Mouse (Mus musculus): ENCODE results near the gene Rad51ap1. TPM values are rescaled to one million over a fixed set of nuclear protein-coding genes. Genes with fewer than 3 reads are reported as not detected.

Rad51ap1 gene
- 1 to 10 TPM; 1.4 to 3.9 (median 2.7) TPM for total RNA-seq (2022)

DNA sequence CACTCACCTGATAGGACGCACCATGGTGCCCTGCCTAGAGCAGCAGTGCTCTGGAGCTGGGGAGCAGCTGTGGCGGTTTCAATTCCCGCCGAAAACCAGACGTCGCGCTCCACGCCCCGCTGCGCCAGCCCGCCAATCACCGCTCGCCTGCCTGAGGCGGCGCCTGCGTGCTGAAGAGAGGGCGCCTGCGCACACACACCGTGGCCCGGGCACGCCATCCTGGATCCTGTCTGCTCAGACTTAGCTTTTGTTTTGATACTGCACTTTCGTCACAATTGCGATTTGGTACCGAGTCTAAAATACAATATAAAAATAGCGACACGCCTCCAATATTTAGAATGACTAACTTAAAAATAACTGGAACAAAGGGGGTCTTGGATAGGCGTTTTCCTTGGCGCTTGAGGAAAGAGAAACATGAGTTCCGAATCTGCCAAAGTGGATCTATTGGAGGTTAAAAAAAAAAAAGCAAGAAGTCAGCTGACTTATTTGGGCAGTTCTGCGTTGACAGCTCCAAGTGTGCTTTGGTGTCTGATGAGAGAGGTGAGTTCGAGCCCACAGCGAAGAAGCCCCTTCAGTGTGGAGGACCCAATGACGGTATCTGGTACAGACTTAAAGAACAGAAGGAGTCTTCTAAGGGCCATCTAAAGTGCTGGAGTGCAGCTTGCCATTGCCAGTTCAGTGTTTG, at the start of gene Rad51ap1, which contains the start of gene D6Wsu163e:
TSS of gene Rad51ap1 (minus strand) at position 101 of the 685 bp plus-strand sequence.
TSS of gene D6Wsu163e (plus strand) at position 476 of the 685 bp plus-strand sequence.
- DNase-seq (ENCODE audit: low spot score in 2 of 2): peak; percentile 89 to 95

DNA sequence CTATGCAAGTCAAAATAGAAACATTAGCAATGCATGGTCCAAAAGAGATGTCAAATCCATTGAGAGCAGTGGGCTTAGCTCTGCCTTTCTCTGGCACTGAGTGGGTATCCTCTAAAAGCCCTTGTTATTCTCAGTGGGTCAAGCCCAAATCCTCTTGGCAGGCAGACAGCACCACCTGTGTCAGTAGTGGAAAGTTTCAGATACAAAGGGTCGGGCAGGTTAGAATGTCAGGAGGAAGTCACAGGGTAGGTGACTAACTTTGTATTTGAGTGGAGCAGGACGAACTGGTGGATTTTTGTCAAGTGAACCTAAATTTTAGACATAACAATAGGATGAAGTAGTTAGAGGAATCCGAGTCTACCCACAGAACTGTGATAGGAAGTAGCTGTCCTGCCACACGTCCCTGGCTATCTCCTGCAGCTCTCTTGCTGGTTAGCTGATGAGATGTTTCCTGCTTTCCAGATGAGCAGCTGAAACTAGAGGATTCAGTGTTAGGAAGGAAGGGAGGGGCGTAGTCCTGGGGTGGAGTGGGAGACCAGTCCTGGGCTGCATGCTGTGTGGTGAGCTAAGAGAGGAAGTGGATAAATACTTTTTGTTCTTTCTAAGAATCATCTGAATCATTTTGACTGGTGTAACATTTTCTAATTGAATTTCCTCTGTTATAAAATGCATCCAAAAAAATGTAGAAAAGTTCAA, 42.3 kb upstream of the Rad51ap1 start:
- DNase-seq (ENCODE audit: low spot score in 2 of 2): no peak

DNA sequence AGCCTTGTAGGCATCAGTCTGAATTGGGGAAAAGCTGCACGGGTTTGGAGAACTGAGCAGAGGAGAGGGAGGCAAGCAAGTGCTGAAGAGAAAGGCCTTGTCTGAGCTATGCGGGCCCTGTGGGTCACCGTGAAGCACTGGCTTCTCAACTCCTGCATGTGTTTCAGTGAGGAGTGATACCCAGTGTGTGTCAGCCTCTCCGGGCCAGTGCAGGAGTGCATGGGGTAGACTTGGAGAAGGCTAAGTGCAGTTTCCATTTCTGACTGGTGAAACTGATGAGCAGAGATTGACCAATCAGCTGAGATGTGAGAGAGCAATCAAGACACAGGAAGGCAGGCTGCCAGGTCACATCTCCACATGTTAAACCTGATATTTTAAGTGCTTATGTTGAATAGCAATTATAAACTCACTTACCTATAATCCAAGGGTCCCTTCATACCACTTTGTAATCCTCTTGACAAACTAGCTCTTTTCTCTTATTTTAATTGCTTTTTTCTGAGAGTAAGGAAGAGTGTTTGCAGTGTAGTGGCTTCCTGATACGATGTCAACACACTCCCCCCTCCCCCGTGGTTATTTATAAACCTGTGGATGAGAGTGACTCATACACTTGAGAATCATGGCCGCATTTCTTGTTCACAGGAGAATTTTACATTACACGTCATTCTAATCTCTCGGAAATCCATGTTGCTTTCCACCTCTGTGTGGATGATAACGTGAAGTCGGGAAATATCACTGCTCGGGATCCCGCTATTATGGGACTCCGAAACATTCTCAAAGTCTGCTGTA, 27.0 kb upstream of the Rad51ap1 start:
- no peak for DNase-seq (ENCODE audit: low spot score in 2 of 2)

DNA sequence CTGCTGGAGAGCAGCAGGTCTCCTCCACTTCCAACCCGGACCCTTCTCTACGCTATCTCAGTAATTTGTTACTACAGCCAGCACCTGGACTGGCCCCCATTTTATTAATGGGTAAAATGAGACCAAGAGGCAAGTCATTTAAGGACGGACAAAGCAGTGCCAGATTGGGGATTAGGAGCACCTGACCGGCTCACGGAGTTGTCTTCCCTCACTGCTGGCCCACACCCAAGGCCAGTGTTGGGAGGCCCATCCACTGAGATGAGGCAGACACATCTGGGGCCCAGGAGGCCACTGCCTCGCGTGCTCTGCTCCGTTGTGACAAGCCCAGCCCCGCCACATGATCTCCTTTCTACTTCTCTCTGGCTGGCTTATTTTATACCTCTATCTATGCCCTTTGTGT, 24.0 kb upstream of the Rad51ap1 start:
- DNase-seq (ENCODE audit: low spot score in 2 of 2): no peak

DNA sequence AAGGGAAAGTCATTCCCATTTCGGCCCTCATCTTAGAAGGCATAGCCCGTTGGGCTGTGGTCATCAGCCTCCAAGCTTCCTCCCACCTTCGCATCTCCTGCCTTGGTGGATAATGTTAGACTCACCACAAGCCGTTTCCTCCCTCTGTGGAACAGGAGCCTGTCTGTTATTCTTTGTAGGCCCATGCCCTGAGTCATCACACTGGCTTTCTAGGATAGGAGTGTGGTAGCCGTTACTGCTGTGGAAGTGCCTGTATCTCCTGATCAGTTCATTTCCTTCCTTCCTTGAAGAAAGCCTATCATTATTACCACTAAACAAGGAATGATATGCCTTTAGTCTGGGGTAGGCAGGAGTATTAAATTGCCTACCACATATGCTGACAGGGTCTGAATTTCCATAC, 23.3 kb upstream of the Rad51ap1 start:
- no peak for DNase-seq (ENCODE audit: low spot score in 2 of 2)

DNA sequence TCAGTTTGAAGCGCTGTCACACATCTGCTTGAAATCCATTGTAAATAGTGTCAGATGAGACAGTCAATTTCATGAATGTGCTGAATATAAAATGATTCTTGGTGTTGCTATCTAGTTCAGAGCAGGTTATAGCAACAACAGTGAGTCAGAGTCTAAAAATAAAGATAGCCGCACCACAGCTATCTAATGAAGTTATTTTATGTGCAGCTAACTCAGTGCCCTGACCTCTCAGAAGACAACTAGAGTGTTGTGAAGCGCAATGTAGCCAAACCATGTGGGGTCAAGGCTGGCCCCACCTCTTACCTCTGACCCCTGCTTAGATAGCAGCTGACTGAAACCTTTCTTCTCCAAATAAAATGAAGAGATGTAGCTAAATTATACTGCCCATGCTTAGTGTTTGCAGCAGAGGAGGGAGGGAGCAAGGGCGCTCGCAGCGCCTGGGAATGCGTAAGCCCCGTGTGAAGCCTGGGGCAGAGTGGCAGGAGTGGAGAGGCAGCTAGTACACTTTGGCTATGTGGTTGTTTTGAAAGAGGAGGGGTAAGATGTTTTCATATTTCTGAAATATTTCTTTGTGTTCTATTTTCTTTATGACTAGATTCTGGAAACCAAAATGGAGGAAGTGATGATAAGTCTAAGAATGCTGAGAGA, 22.1 kb upstream of the Rad51ap1 start:
- no peak for DNase-seq (ENCODE audit: low spot score in 2 of 2)

DNA sequence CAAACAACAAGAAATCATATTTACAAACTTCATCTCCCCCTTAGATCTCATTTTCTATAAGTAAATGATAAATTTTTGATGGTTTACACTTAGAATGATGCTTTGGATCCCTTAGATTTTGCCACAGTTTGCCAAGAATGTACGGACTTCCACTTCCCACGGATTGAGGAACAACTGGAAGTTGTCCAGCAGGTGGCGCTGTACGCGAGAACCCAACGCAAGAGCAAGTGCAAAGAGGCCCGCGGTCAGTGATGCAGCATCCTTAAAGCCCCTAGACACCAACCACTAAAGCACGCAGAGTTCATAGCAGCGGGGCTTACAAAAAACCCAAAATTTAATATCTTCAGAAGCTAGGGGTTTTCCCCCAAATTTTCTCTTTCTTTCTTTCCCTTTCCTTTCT, 16.3 kb upstream of the Rad51ap1 start:
- DNase-seq (ENCODE audit: low spot score in 2 of 2): peak; percentile 24 to 78

DNA sequence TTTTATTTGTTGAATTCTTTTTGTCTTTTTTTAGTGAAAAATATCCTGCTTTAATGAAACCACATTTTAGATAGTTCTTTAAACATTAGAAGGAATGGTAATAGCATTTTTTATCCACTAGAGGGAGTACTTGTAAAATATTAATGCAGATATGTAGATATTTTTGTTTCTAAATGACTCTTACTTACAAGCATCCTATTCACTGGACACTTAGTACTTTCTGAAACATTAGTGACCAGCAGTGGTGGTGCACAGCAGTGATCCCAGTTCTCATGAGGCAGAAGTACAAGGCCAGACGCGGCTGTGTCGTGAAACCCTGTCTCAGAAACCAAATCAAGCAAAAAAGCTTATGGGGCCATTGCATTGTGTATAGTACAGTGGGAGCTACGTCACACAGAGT, 8.9 kb upstream of the Rad51ap1 start:
- no peak for DNase-seq (ENCODE audit: low spot score in 2 of 2)

DNA sequence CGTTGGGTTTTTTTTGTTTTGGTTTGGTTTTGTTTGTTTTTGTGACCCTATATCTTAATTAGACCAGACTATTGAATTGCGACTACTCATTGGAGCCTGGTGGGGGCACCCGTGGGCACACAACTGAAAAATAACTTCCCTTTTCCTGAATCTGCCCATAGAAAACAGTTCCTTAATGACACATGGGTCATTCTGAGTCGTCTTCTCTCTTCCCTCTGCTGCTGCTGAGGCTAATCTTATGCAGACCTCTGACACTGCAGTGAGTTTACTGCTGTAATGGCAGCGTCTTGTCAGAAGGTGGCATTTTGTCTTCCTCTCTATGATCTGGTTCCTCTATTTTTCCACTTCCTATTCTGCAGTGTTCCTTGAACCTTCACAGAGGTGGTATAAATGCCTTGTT, 1.1 kb upstream of the Rad51ap1 start:
- no peak for DNase-seq (ENCODE audit: low spot score in 2 of 2)

DNA sequence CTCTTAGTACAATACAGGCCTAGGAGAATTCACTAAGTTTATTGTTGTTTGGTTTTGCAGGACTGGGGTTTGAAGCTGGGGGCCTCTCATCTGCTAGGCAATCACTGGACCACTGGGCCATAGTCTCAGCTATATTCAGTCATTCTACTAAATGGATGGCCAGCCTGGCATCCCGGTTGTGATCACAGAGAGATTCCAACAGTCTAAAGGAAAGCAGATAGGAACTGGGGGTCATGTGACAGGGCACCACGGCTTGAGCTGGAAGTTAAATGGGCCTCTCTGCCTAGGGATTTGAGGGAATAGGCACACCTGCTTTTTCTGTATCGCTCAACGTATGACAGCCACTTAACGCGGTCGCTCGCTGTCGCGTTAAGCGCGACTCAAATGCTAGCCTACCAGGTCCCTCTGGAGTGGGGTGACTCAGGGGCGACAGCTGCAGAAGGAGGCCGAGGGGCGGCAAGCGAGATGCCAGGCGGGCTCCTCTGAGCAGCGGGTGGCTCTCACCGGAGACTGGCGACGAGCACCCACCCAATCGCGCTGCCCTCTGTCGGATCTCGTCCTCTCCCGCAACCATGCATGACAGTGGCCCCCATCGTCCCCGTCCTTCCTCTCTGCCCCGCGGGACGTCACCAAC, 417 bp downstream of the Rad51ap1 start:
- no peak for DNase-seq (ENCODE audit: low spot score in 2 of 2)

DNA sequence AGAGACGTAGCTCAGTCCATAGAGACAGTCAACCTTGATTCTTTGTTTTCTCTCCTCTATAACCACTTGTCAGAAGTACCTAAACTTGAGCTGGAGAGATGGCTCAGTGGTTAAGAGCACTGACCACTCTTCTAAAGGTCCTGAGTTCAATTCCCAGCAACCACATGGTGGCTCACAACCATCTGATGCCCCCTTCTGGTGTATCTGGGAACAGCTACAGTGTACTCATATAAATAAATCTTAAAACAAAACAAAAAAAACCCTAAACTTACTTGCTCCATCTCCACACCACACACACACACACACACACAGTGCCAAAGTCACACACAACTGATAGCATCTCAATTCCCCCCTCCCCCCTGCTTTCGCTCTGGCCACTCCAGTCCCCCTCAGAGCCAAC, 1.3 kb downstream of the Rad51ap1 start:
- no peak for DNase-seq (ENCODE audit: low spot score in 2 of 2)

DNA sequence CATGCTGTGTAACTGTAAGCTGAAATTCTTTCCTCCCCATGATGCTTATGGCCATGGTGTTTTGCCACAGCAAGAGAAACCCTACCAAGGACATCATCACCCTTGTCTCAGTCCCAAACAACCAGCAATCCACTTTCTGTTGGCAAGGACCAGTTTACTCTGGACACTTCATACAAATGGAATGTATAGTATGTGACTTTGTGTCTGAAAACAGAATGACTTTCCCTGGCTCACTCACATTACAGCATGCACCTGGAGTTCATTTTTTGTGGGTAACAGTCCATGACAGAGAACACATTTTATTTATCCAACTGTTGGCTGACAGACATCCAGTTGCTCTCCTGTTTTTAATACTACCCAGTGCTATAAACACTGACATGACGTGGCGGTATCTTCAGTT, 6.5 kb downstream of the Rad51ap1 start:
- no peak for DNase-seq (ENCODE audit: low spot score in 2 of 2)

DNA sequence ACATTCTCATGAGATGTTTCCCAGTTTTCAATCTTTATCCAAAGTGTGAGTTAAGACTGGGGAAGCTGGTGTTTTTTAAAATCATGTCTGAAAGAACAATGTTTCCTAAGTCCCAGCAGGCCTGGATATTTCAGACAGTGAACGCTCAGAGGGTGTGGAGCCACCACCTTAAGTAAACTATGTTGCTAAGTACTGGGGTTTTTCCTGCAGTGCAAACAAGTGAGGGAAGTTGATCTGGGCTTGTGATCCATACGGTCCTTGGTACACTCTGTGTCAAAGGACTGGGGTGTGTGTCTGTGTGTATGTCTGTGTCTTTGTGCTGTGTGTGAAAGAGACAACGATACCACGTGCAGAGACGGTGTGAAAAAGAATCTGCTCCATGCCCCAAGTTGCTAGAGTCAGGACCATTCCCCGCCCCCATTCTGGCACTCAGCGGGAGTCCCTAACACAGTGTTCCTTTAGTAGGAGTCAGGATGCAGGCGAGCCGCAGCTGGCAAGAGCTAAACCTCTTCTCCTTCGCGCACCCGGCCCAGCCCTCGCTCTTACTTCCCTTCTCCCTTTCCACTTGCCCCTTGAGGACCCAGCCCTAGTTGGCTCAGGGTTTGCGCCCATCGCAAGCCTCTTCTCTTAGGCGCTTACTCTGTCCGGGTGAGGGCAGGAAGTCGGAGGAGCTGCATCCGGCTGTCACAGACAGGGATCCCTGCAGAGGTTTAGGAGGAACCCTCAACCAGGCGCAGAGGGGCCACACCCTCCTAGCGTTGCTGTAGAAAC, 18.1 kb downstream of the Rad51ap1 start, which contains the start of gene Dyrk4:
TSS of gene Dyrk4 (minus strand) at position 729 of the 771 bp plus-strand sequence.
- no peak for DNase-seq (ENCODE audit: low spot score in 2 of 2)

DNA sequence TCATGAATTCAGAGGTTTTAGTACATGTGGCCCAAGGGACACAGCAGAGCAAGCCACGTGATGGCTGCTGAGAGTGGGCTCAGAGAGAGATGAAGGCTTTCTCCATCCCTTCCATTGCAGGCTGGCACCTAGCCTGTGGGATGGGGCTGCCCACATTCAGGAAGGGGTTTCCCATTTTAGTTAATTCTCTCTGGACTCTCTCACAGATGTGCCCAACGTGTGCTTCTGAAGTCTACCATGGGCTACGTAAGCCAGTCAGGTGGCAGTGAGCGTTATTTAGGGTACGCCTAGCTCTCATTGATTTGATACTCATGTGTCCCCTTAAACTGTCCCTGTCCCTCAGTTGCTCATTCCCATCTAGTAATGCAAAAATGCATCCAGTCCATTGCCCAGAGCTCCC, 24.5 kb downstream of the Rad51ap1 start:
- DNase-seq (ENCODE audit: low spot score in 2 of 2): no peak

DNA sequence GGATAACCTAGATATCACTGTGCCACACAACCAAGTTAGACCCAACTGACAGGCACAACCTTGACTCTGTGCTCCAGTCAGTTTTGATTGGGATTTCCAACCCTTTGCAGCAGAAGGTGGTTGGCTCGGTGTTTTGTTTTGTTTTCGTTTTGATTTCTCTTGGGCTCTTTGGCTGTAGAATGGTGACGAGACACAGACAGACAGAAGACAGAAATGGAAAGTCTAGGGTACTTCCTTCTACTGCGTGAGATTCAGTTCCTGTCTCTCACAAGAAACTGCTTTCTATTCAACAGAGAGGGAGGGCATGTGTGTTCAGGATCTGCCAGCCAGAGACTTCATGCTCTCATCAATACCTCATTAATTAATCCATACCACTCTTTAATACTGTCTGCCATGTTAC, 28.7 kb downstream of the Rad51ap1 start:
- no peak for DNase-seq (ENCODE audit: low spot score in 2 of 2)

DNA sequence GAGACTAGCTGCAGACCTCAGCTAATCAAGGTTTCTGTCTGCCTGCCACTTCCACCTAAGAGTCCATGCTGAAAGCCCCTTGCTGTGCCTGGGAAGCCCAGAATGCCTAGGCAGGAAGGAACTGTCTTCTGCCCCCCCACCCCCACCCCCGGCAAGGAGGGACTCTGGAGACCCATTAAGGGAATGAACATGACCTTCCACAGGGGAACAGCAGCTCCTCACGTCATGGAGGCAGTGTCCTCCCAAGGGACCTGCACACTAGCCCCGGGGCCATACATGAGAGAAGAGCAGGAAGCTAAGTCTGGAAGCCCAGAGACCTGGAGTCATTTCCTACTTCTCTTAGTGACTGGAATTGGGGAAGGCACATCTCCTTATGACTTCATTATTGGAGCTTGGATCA, 31.5 kb downstream of the Rad51ap1 start:
- no peak for DNase-seq (ENCODE audit: low spot score in 2 of 2)

DNA sequence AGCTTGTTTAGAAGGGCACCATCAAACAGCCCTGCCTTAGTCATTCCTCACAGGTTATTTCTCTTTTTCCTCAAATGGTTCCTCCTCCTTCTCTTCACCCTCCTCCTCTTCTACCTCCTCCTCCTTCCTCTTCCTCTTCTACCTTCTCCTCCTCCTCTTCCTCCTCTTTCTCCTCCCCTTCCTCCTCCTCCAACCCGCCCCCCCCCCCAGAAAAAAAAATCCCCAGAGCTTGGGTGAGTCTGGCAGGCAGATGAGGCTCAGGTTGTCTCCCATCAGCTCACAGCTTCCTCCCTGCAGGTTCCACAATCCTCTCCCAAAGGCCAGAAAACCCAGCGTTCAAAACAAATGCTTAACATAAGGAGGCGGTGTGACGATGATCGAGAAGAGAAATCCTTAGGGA, 32.0 kb downstream of the Rad51ap1 start:
- DNase-seq (ENCODE audit: low spot score in 2 of 2): no peak

DNA sequence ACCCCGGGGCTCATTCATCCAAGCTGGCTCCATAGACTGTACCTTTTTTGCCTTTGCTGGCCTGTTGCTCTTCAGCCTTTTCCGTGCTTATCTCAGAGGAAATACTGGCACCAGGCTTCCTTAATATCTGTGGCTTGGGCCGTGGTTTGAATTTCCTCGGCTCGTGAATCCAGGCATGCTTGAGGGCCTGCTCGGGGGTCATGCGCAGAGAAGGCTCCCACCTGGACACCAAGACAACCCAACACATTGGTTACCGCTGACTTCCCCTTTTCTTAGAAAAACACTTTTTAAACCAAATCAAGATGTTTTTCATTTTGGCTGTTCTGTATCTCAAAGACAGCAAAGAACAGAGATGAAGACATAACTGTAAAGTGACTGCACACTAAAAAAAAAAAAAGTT, 62.3 kb downstream of the Rad51ap1 start:
- no peak for DNase-seq (ENCODE audit: low spot score in 2 of 2)

Data from layer of hippocampus, adult 8-10 months (tissue).